Mouse (Mus musculus) MN1 (cell line): ENCODE results near the gene Krt87.

Experiments used
- DNase-seq: peaks from one replicate; pipeline ENCODE4 v3.0.0-alpha.2; 2016; ENCODE audit warnings: low spot score

The Krt87 gene

GRCm38 (mm10) chr15:101438555-101438954 lies at the start of gene Krt87:
Gene Krt87 (minus strand): TSS chr15:101438804.
- no peak for DNase-seq

DNA sequence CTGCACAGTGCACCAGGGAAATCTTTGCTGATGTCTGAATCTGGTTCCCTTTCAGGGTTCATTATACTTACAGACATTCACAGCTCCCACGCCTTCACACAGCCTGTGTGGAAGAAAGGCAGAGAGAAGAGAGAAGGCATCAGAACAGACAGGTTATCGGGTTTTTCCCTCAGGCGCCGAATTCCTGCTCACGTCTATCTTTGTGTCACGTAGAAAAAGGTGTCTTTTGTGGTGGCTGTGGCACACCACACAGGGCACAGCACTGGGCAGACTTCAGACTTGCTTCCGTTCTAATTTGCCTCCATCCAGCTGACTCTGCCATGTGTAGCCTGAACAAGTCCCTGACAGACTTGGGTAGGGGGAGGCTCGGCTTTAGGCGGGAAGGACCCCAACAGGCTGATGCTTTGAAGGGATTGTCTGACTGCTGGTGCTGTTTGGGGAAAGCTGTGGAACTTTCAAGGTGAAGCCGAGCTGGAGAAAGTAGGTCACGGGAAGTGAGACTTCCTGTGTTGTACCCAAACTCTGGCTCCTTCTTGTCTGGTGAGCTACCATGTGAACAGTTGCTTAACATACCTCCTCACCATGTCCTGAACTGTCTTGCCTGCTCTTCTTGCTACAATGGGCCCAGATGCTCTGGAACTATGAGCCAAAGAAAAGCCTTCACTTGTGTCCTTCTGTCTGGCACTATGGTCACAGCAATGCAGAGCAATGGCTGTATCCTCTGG lies 47.5 kb upstream of the Krt87 start:
- DNase-seq, result no peak

DNA sequence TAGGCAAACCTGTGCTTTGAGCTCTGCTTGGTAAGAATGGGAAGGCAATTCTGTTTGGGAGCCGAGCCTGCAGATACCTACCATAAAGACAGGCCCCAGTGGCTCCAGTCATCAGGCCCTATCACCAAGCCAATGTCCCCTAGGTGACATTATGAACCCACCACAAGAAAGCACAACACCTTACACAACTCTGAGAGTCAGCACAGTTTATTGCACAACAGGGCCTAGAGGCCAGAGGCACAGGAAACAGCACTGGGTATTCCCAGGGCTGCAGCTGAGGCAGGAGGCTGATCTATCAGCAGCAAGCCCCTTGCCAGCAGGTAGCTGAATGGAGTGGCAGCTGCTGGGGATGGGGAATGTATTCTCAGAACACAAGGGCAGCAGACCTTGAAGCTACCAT lies 46.3 kb upstream of the Krt87 start:
- no peak for DNase-seq

DNA sequence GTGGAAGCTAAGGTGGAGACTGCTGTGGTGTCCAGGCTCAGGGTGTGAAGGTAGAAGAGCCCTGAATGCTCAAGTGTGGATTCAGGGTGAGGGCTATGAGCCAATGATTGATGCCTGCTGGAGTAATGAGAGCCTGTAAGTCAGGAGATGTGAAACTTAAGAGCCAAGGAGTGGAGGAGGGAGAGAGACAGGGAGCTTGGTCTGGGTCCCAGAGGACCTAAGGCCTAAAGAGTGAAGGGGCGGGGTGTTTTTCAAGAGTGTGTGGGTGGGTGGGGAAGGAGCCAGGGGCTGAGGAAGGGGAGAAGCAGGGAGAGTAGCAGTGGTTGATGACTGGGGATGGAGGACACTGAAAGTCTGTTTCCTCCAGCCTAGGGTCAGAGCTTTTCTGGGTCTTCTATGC lies 45.0 kb upstream of the Krt87 start:
- DNase-seq, result no peak

DNA sequence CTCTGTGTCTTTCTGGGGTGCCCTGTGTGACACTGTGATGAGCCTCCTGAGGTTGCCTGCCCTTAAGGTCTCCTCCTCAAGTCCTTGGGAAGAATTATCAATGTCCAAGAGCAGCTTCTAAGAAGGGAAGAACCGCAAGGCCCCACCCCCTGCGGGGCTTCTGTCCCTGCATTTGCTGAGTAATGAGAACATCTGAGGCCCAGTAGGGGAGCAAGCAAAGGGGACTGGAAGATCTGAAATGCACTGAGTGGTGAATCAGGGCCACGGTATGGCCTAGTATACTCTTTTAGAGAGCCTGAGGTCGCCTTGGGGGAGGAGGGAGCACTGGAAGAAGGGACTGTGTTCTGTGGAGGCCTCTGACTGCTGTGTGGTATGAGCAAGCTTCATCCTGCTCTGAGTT lies 43.5 kb upstream of the Krt87 start:
- no peak for DNase-seq

- DNase-seq, result no peak
Observed at GRCm38 (mm10) chr15:101479666-101480060, 41.1 kb upstream of the Krt87 start.

GRCm38 (mm10) chr15:101479007-101479665 lies 40.5 kb upstream of the Krt87 start:
- DNase-seq, result no peak

DNA sequence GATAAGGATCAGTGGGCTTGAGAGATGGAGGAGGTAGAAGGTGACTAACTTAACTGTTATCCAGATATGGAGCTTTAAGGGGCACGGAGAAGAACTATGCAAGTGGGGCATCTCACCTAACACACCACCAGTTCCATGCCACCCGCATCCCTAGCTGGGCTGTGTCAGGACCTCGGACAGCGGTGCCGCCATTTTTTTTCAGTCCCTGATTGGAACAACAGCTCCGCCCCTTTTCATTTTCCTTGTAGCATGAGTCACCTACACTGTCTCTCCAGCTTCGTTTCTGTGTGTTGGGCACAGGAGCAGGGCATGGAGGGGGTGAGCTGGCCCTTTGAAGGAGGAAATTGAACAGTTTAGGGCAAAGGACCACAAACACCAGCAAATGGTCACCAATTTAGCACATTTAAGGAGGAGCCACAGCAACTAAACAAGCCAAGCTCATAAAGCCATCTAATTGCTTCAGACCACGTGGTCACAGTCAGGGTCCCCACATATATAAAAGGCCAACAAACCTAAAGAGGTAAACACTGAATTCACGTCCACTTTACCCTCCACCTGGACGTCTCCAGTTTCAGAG lies 34.4 kb upstream of the Krt87 start, which contains the start of gene Krt86:
Gene Krt86 (plus strand): TSS at position 527 of the 577 bp plus-strand sequence.
- no peak for DNase-seq

GRCm38 (mm10) chr15:101469093-101469492 lies 30.5 kb upstream of the Krt87 start:
- DNase-seq, result no peak

DNA sequence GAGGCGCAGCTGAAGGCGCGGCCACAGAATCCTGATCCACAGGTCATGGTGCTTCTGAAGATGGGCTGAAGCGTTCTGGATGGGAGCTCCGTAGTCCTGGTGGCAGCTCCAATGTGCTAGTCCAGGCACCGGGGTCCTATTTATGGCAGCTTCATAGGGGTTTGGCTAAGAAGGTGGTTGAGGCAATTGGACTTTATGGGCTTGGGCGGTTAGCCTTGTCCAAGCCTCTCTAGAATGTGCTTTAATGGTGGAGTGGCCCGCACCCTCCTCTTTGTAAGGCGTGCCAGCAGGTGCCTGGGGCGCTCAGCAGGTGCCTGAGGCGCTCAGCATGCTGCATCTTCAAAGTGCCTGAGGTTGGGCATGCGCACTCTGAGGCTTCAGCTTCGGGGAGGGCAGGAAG lies 25.0 kb upstream of the Krt87 start, which contains the start of gene Krt81:
Gene Krt81 (minus strand): TSS at position 101 of the 400 bp plus-strand sequence.
- DNase-seq, result no peak

GRCm38 (mm10) chr15:101459283-101459682 lies 20.7 kb upstream of the Krt87 start:
- no peak for DNase-seq

DNA sequence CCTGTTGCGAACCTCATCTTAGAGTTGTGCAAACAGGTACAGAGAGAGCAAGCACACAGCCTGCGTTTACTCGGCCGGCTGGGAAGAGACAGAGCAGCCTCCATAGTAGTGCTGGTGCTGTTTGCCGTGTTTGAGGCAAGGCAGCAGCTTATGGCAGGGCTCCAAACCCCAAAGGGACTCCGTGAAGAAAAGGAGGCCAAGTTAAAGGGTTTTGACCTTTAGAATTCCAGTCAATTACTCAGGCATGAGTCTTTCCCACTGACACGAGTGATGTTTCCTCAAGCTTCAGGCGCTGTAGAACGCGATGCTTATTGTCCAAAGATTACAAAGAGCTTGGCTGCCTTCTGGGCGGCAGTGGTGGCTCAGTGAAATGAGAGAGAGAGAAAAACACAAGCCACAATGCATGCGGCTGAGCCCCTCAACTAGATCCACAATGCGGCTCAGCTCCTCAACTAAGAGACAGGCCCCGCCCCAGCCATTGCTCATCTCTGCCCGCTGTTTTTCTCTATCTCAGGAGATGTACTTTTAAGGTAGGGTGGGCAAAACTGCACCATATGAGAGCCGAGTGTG lies 19.8 kb upstream of the Krt87 start:
- DNase-seq, result no peak

DNA sequence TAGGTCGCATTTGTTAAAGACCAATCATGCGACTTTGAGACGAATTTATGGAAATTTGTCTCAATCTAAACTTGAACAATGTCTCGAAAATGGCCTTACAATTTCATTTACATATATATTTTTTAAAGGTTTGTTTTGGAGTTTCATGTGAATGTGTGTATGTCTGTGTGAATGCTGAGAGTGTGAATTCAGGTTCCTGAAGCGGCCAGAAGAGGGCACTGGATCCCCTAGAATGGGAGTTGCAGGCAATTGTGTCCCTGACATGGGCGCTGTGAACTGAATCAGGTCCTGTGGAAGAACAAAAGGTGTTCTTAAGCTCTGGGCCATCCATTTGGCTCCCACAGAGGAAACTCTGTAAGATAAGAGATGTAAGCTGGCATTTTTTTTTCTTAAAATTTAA lies 17.3 kb upstream of the Krt87 start:
- no peak for DNase-seq

DNA sequence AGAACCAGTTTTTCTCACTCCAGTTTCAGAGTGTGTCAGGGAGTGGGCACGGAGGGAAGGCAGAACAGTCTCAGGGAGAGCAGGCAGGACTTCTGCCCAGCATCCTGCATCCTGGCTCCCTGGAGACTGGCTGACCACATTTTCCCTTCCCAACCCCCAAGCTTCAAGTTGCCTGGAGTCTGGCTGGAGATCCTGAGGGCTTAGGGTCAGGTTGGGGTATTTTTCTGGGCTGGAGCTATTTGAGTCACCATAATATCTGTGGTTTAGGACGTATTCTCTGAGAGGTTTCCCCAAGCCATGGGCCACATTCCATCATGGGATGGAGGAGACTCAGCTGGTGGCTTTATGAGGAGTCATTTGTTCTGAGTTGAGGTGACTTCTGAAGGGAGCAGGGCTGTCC lies 16.7 kb upstream of the Krt87 start:
- no peak for DNase-seq

DNA sequence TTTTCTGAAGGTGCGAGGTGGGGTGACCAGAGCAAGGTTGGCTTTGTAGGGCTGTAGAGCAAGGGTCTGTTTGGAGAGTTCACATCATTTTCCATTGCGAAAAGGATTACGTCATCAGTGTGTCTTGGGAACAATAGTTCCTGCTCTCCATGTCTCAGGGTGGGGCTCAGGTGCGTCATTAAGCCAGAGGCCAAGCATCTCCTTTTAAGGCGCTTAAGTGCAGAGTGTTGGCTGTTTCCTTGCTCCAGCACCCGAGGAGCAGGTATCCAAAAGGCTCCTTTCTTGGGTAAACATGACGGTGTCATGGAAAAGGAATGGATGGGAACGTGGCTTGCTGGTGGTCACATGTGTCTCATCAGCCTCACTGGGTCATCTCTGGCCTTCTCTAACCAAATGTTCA lies 16.2 kb upstream of the Krt87 start:
- no peak for DNase-seq

- DNase-seq, result peak; percentile 14
Observed at GRCm38 (mm10) chr15:101453093-101453736, 14.6 kb upstream of the Krt87 start.

- no peak for DNase-seq
Observed at GRCm38 (mm10) chr15:101447444-101447843, 8.8 kb upstream of the Krt87 start, which contains the start of gene Krt88. Gene Krt88 (plus strand): TSS chr15:101447744.

DNA sequence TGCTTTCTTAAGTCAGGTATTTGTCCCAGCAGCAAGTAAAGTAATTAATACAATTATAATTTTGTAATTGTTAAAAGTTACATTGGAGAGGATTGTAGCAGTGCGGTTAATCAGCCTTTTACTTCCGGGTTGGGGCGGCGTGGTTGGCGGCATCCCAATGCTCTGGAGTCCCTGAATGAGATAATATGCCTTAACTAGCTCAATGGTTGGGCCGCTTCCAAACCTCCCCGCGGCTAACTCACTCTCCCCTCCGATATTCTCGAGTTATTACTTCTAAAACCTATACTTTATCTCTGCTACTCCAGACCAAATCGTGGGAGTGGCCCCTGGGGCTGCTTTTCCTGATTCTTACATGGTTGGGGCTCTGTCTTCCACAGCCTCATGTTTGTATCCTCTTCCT lies 8.0 kb upstream of the Krt87 start:
- DNase-seq, result no peak

- DNase-seq, result no peak
Observed at GRCm38 (mm10) chr15:101440837-101441236, 2.2 kb upstream of the Krt87 start.

- DNase-seq, result no peak
Observed at GRCm38 (mm10) chr15:101436611-101437010, 2.0 kb downstream of the Krt87 start.

DNA sequence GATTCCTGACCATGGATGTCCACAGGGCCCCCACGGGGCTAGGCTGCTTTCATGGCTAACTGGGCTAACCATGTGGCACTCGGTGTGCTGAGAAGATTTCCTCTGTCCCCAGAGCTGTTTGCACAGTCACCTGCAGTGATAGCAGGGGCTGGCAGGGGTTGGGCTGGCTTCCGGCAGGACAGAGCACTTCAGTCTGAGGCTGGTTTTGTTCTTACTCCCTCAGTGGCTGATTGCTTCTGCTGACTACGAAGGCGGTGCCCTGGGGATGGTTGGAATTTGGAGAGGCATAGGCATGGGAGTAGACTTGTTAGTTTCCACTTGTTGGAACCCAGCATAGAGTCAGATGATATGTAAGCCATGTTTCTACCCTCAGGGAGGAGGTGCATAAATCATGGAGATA lies 13.7 kb downstream of the Krt87 start:
- no peak for DNase-seq

DNA sequence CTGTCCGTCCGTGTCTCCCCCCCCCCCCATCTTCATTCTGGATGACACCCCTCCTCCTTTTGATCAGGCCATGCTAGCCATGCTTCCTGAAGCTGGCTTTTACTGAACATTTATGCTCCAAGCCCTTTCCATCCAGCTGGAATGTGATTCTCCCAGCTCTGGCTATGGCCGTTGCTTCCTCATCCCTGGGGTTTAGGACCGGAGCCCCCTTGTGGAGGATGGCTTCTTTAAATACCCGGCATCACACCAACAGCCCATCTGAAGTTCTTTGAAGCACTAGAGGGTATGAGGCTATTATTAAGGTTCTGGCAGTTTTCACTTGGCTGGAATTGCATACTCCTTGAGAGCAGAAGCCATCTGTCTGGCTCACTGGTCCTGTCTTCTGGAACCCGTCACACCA lies 17.7 kb downstream of the Krt87 start:
- DNase-seq, result peak; percentile 25
